Mouse (Mus musculus) hindlimb bud, embryonic 11.5 days (tissue): ENCODE data around the gene Cebpg.

Experiments
- DNase-seq: peaks from one replicate; pipeline ENCODE4 v3.0.0-alpha.2; 2012; ENCODE audit warnings: low read depth, low spot score; ENCODE audit errors: extremely low spot score

Cebpg gene

GRCm38 (mm10) chr7:35026276-35026630 lies 30.1 kb downstream of the Cebpg start:
- no peak for DNase-seq

- peak; percentile 31 for DNase-seq
Measured at GRCm38 (mm10) chr7:35025409-35026275, 30.7 kb downstream of the Cebpg start.

- DNase-seq = no peak
Measured at GRCm38 (mm10) chr7:35024426-35024825, 31.9 kb downstream of the Cebpg start.

GRCm38 (mm10) chr7:35023251-35023650 lies 33.1 kb downstream of the Cebpg start:
- DNase-seq = no peak

GRCm38 (mm10) chr7:35021365-35021764 lies 35.0 kb downstream of the Cebpg start:
- no peak for DNase-seq

GRCm38 (mm10) chr7:35015252-35015651 lies 41.1 kb downstream of the Cebpg start:
- no peak for DNase-seq

- DNase-seq = no peak
Measured at GRCm38 (mm10) chr7:35013228-35013627, 43.1 kb downstream of the Cebpg start.

- no peak for DNase-seq
Measured at GRCm38 (mm10) chr7:35006661-35007060, 49.7 kb downstream of the Cebpg start.

- DNase-seq = no peak
Measured at GRCm38 (mm10) chr7:35003171-35003737, 53.1 kb downstream of the Cebpg start.

- peak; percentile 8 for DNase-seq
Measured at GRCm38 (mm10) chr7:35000839-35001238, 55.5 kb downstream of the Cebpg start.
